Mouse (Mus musculus): ENCODE data around the gene Chkb.

Chkb gene

DNA sequence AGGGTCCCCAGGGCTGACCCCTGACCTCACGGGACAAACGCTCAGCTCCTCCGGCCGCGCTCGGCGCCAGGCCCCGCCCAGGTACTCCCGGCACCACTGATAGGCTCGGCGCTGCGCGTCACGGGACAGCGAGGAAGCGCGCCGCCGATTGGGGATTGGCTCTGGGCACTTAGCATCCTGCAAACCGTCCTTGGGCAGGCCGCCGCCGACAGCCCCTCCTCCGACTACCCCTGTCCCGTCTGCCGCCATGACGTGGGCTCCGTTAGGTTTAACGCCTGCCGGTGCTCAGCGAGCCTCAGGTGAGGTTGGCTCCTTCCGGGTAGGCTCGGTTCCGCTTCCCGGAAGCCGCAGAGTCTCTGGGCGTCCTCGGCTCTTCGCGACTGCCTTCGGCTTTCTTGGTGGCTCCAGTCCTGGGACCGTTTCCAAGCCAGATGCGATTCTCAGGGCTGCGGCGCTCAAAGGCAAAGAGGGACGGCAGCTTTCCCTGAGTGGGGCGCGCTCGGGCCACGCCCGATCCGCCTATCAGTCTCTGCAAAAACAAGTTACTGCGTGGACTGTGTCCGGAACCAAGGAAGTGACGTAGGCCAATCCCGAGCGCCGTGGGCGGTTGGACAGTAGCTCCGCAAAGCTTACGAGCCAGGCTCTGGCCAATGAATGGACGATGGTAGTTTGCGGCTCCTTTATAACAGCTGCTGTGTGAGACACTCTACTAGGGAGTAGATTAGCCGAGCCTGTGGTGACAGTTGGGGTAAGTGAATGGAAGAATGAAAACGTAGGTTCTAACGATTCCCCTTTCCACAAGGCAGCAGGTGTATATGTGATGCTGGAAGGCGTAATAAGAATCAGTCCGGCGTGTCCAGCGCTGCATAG lies at the start of gene Chkb, which contains the start of the genes C730034F03Rik and Gm44502:
Gene Chkb (minus strand): TSS at position 557 of the 870 bp plus-strand sequence.
Gene C730034F03Rik (plus strand): TSS at position 238 of the 870 bp plus-strand sequence.
Gene Gm44502 (minus strand): TSS at position 345 of the 870 bp plus-strand sequence.
- peak; percentile 91 for DNase-seq (ENCODE audit: low read depth)

DNA sequence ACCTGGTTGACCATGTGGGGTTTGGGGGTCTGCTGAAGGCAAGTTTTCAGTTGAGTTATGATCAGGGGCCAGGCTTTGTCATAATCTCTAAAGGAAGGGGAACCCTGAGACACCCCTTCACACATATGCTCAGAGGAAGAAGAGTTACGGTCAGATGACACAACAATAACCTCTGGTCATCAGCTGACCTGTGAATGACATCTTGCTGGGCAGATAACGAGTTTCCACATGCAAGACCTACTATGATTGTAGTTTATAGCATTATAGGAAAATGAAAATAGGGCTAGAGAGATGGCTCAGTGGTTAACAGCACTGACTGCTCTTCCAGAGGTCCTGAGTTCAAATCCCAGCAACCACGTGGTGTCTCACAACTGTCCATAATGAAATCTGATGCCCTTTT lies 48.9 kb upstream of the Chkb start:
- no peak for DNase-seq (ENCODE audit: low read depth)

DNA sequence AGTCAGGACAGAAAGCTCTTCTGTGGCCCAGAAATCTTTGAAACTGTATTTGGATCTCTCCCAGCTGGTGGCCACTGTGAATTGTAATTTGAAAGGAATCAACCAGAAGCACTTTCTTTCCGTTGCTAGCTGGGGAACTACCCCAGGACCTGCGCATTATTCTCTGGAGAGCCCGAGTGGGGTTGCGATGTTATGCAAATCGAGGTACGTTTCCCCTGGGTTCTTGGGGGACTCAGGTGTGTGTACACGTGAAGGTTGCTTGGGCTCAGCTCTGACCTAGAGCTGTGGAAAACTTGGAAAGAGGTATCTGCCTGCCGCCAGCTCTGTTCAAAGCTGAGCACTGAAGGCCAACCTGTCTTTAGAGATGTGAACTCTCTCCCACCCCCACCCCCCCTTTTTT lies 48.1 kb upstream of the Chkb start:
- DNase-seq (ENCODE audit: low read depth) = no peak

DNA sequence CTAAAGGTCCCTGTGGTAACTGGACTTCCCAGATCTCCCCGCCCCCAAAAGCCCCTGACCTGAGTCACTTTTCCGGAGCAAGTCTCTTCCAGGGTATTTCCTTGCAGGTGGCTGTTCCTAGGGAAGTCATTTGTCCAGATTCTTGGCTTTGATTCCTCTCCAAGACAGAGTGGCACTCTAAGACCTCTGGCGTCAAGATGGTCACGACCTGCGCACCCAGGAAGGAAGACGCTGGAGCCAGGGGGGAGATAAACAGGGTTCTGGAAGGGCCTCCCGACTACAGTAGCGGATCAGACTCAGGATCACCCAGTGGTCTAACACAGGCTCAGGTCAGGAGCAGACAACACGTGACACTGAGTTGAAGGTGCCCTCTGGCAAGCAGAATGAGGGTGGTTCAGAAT lies 47.4 kb upstream of the Chkb start, which contains the start of gene Arsa:
Gene Arsa (minus strand): TSS at position 335 of the 401 bp plus-strand sequence.
- no peak for DNase-seq (ENCODE audit: low read depth)

DNA sequence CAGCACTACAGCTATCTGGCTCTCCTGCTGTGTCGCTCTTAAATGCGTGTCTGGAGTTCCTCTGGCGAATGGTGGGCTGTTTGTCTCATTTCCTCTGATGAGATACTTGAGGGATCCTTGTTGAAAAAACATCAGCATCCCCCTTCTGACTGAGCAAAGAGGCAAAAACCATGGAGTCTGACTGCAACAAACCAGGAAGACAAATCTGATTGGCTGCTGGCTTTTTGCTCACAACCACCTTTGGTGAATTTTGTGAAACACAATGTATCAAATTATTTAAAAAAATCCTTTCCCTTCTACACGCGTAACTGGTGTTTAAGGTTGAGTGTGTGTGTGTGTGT lies 46.7 kb upstream of the Chkb start:
- no peak for DNase-seq (ENCODE audit: low read depth)

DNA sequence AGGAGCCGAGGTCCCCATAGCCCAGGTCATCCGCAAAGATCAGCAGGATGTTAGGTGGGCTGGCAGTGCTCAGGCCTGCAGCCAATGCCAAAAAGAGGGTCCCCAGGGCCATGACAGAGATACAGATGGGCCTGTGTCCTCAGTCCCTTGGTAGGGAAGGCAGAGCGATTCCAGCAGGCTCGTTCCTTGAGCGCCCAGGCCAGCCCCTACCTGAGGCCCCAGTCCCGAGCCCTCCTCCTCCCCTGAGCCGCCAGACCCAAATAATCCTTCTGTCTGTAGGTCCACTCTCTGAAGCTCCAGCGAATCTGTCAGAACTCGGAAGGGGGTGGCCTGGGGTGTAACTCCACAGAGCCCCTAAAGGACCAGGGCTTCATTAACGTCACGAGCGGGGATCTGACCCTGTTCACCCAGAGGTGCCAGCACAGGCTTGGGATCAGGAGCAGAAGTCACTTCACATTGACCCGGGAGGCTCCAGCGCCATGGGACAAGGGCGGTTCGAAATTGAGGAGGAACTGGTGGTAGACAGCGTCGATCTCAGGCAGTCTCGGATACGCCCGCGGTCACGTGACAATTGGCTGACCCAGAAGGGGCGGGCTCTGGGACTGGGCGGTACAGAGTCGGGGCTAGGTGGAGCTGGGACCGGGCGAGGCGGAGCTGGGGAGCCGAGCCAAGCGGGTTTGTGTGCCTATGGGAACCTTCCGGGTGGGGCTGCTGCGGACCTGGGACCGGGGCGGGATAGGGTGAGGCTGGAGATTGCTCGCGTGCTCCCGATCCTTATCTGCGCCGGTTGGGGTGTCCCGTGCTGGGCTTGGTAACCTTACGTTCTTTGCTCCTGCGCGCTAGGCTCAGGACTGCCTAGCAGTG lies 46.1 kb upstream of the Chkb start:
- peak; percentile 86 for DNase-seq (ENCODE audit: low read depth)

DNA sequence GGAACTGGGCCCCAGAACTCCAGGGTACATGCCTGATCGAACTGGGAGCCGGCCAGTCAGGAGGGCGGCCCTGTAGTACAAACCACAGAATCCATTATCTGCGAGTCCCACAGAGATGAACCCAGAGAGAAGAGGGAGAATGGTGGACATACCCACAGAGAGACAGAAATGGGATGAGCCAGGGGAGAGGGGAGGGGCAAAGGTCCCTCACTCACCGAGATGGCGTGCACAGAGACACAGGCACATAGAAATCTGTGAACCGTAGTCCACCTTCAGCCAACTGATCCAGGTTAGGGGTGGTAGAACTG lies 45.5 kb upstream of the Chkb start:
- no peak for DNase-seq (ENCODE audit: low read depth)

DNA sequence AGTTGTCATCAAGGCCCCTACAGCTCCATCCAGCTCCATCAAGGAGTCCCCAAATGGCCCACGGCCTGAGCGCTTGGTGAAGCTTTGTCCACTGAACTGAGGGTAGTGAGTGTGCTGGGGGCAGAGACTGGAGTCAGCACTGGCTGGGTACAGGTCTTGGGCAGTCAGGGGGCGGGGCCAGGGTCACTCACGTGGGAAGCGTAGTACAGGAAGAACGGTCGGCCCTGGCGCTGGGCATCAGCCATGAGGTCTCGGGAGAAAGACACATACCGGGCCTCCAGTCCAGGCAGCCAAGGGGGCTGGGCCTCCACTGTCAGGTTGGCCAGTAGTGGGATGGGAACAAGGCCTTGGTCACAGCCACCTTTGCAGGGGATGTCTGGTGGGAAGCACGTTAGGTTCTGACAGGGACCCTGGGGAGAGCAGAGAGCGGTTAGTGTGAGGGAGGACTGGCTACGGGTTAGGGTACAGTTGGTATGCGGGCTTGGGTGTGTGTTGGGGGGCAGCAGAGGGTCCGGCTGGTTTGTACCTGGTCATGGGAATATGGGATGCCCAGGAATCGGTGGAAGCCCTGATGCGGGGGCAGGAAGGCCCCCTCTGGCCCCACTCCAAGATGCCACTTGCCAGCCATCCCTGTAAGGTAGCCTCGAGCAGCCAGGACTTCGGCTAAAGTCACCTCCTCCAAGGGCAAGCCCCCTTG lies 45.0 kb upstream of the Chkb start:
- DNase-seq (ENCODE audit: low read depth) = no peak

DNA sequence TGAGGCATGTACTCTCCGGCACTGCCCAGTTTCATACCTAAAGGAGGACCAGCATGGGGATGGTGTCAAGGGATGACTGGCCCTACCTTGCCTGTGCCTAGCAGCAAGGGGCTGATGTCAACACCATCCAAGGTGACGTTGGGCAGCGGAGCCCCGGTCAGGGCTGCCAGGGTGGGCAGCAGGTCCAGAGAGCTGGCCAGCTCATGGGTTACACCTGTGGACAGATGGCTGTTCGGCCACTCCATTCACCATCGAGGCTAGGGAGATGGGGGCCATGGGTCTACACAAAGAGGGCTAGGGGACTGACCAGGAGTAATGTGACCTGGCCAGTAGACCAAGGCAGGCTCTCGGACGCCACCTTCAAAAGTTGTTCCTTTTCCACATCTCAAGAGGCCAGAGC lies 44.2 kb upstream of the Chkb start:
- DNase-seq (ENCODE audit: low read depth) = no peak

DNA sequence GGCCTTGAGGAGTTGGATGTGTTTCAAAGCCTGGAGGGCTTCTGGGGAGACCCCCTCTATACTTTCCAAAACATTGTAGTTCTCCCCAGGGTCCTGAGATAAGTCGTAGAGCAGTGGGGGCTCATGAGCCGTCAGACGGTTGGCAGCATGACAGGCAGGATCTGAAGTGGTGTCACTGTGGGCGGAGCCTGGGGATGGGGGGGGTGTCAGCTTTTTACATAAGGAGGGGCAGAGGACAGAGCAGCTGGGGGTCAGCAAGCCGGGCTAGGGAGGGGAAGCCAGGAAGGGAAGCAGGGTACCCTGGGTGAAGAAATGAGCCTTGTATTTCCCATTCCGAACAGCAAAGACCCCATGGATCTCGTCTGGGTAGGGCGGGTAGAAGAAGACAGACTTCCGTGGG lies 43.7 kb upstream of the Chkb start:
- DNase-seq (ENCODE audit: low read depth) = no peak

DNA sequence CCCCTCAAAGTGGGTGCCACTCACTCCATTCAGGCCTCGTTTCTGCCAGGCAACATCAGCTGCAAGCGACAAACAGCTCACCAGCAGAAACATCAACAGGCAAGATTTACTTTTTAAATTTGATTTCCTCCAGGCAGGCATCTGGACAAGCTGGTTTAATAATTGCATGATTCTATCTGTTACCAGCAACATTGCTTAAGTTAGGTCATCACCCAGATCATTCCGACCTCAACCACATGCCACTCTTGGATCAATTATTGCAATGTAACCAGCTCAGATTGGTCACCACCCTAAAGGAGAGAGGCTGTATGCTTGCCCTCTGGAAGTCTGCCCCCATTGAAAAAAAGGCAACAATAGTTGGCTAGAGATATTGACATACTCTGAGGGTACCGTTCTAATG lies 41.8 kb upstream of the Chkb start:
- no peak for DNase-seq (ENCODE audit: low read depth)

DNA sequence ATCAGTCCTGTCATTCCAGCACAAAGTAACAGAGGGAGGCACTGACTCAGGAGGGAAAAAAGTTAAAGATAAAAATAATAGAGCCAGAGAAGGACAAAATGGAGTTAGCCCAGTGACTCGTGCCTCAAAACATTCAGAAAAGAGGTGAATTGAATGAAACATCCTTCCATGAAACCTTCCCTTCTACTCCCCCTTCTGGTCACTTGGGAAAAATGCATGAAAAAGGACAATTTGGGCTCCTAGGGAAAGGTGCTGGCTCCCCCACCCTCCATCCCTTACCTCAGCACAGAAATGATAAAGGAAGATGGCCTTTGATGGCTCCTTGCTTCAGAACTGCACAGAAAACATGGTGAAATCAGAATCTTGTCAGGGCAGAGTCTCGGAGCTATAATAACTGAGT lies 38.9 kb upstream of the Chkb start:
- no peak for DNase-seq (ENCODE audit: low read depth)

DNA sequence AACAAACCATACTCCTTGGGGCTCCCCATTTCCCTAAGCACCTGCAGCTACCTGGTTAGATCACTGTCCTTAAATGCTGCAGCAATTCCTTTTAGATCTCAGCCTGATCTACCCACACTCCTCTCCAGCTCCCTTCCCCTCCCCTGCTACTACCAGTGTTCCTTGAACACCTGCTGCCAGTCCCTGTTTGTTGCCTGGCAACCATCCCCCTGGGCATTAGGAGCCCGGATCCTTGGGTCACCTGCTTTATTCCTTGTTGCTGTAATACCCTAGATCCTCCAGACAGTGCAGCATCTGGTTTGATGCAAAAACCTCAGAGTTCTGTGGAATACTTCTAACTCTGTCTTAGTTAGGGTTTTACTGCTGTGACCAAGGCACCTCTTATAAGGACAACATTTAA lies 35.3 kb upstream of the Chkb start:
- DNase-seq (ENCODE audit: low read depth) = no peak

DNA sequence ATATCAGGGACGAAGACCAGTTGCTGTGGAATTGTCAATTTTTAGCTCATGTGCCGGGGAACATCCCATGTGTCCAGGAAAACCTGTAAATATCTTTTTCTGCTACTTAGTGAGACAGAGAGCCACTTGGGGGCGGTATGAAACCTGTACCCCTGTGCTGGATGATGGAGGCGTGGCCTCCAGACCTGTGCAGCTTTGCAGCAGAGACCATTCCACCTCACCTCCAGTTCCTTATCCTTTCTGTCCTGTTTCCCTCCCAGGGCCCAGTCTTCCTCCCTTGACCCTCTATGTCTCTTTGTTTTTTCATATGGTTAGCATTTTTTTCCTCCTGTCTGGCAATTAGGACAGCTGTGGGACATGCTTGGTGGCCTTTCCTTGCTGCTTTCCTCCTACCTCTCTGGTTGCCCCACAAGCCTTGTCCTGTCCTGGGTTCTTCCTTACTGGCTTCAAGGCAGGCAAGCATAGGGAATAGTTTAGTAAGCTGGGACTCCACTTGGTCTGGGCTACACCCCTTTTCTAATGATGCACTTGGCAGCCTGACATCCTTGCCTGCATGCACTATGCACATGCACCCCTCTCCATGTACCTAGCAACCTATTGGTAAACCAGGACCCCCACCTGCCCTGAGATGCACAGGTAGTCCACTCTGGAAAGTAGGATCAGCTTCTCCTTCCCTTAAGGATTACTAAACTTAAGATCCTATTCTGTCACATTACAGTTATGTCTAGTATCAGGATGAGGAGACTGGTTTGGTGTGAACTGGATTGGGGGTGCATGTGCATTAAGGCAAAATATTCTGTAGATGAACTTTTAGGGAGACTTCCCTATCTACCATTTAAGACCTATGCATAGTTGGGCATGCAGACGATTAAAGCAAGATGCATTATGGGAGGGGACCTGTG lies 33.9 kb upstream of the Chkb start:
- DNase-seq (ENCODE audit: low read depth) = no peak

DNA sequence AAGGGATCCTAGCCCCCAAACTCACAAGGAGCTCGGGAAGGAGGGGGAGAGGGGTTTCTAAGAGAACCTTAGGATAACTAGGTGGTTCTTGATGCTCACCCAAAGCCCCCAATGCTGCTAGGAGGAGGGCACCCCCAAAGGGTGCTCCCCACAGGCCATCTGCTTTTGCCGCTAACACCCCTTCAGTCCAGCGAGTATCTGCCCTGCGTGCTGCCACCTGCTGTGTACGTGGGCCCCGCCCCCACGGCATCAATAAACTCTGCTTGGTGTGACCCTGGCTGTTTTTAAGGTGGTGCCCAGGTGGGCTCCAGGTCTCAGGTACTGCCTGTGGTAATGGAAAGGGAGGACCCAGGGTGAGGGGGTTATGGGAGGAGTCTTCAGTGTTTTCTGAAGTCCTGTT lies 32.5 kb upstream of the Chkb start:
- DNase-seq (ENCODE audit: low read depth) = no peak

DNA sequence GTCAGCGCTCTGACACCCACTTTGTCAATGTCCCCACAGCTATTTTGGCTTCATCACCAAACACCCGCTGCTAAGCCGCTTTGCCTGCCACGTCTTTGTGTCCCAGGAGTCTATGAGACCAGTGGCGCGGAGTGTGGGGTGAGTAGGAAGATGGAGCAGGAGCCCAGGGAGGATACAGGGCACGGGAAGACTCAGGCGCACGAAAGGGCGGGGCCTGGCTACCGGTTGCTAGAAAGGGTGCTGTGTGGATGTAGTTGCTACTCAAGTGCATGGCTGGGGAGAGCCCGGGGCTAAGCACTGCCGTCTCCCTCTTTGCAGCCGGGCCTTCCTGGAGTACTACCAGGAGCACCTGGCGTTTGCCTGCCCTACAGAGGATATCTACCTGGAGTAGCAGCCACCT lies 31.6 kb upstream of the Chkb start:
- DNase-seq (ENCODE audit: low read depth) = no peak

DNA sequence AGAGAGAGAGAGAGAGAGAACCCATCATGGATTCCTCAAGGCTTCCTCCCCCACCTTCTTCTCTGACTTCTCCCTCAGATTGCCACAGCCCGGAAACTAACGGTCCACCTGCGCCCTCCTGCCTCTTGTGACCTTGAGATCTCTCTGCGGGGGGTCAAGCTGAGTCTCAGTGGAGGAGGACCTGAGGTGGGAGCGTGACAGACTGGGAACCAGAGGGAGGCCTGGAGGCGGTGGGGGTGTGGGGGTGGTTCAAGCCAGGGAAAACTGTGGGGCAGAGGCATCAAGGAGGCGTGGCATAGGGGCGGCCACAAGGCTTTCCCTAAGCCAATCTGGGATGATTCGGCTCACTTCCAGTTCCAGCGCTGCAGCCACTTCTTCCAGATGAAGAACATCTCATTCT lies 30.6 kb upstream of the Chkb start:
- no peak for DNase-seq (ENCODE audit: low read depth)

DNA sequence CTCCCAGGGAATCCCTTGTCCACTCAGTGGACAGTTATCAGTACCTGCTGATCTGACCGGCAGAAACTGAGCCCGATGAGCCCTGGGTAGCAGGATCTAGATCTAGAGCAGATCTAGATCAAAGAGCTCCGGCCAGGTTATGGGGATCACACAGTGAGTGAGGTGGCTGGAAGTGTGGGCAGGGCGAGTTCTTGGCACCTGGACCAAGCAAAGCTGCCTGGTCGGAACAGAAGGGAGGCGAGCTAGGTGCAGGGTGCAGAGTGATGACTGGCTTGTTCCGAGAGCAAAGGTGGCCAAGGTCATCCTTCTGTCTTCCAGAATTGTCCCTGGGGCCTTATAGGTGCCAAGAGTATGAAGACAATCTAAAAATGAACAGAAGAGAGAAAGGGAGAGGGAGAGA lies 30.1 kb upstream of the Chkb start:
- DNase-seq (ENCODE audit: low read depth) = no peak

DNA sequence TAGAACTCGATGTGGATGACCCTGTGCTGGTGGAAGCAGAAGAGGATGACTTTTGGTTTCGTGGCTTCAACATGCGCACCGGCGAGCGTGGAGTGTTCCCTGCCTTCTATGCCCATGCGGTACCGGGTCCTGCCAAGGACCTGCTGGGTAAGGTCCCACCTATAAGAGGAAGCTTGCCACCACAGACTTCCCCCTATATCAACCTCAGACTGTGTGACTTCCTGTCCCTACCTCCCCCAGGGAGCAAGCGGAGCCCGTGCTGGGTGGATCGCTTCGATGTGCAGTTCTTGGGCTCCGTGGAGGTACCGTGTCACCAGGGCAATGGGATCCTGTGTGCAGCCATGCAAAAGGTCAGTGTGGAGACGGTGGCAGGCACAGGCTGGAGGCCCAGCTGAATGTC lies 29.2 kb upstream of the Chkb start:
- no peak for DNase-seq (ENCODE audit: low read depth)

DNA sequence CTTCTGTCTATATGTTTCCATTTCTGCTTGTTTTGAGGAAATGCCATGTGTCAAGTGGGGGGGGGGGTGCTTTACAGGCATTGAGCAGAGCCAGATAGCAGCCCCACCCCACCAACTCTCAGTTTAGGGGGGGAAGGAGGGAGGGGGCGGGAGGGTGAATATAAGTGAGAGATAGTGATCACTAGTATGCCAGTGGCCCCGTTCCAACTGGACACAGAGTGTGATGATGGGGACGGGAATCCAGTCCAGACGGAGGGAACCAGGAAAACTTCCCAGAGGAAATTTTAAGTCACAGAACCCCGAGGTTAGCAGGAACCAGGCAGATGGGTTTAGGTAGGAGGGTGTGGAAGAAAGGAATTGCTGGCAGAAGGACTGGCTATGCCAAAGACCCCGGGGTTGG lies 25.9 kb upstream of the Chkb start:
- DNase-seq (ENCODE audit: low read depth) = no peak

DNA sequence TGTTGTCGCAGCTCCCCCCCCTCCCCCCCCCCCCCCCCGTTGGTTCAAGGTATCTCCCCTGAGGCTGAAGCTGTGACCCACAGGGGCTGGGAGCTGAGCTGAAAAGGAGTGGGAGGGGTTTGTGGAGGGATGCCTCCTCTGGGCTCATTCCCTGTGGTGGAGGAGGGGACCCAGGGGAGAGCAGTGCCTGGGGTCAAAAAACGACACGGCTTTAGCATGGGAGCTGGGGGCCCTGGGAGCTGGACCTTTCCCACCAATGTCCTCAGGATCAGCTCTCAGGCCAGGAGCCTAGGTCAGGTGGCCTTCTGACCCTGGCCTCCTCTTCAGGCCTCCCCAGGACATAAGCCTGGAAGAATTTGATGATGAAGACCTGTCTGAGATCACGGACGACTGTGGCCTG lies 25.1 kb upstream of the Chkb start:
- no peak for DNase-seq (ENCODE audit: low read depth)
